Mouse (Mus musculus) heart, postnatal 25 days (tissue): Measurements from ENCODE around the gene Hist1h2ae. TPM values are rescaled to one million over a fixed set of nuclear protein-coding genes. Genes with fewer than 3 reads are reported as not detected.
"Not testable (repeated sequence)": the region's sequence is repeated elsewhere in the genome, so short reads cannot be mapped to it uniquely, and the experiment has no call there.

Experiments used
- DNase-seq: peaks from one replicate; pipeline ENCODE4 v3.0.0; 2022; ENCODE audit warnings: low spot score
- intact Hi-C: fragments of 180-260 bp; cut with DNase I; formaldehyde crosslinking; loops from one replicate; pipeline ENCODE4 v1.15.1; 2025
- total RNA-seq, 2 experiments: library from RNA; stranded (reverse); gene quantifications; 2 replicates each; pipeline ENCODE4 v1.2.3; 2021

Gene Hist1h2ae
- total RNA-seq, 2 experiments from 2014 or later: 3.4 to 4.1 TPM

GRCm38 (mm10) chr13:23544787-23545120 lies 26.3 kb downstream of the Hist1h2ae start:
- DNase-seq, intact Hi-C loops: not testable (repeated sequence)

- DNase-seq: peak; percentile 56
- intact Hi-C loops: no loop called here
These were observed 26.8 kb downstream of the Hist1h2ae start, which contains the start of gene Hist1h3f for GRCm38 (mm10) chr13:23543965-23544786. Gene Hist1h3f, plus strand, starts transcription at chr13:23544052.

- DNase-seq: peak; percentile 53
- intact Hi-C loops: not testable (repeated sequence)
These were observed 27.9 kb downstream of the Hist1h2ae start, which contains the start of gene Hist1h2bh for GRCm38 (mm10) chr13:23542999-23543607. Gene Hist1h2bh, minus strand, starts transcription at chr13:23543392.

DNA sequence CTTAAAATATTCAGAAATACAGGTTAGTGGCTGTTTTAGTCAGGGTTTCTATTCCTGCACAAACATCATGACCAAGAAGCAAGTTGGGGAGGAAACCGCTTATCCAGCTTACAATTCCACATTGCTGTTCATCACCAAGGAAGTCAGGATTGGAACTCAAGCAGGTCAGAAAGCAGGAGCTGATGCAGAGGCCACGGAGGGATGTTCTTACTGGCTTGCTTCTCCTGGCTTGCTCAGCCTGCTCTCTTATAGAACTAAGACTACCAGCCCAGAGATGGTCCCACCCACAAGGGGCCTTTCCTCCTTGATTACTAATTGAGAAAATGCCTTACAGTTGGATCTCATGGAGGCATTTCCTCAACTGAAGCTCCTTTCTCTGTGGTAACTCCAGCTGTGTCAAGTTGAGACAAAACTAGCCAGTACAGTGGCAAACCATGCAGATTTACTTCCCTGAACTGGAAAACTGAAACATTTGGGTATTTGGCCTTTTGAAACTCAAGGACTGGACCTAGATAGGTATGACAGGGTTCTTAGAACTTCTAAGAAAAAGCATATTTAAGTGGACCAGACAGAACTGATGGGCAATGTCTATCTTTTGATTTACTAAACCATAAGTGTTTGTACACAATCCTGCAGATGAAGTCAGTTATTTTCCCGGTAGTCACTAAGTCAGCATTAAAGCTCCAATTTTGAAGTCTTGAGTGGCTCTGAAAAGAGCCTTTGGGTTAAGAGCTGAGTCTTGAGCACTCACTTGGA lies 28.6 kb downstream of the Hist1h2ae start:
- intact Hi-C loops, DNase-seq: not testable (repeated sequence)

GRCm38 (mm10) chr13:23541497-23541896 lies 29.5 kb downstream of the Hist1h2ae start:
- no peak for DNase-seq
- intact Hi-C loops: no loop called here

GRCm38 (mm10) chr13:23539821-23540220 lies 31.2 kb downstream of the Hist1h2ae start:
- intact Hi-C loops, DNase-seq: not testable (repeated sequence)

DNA sequence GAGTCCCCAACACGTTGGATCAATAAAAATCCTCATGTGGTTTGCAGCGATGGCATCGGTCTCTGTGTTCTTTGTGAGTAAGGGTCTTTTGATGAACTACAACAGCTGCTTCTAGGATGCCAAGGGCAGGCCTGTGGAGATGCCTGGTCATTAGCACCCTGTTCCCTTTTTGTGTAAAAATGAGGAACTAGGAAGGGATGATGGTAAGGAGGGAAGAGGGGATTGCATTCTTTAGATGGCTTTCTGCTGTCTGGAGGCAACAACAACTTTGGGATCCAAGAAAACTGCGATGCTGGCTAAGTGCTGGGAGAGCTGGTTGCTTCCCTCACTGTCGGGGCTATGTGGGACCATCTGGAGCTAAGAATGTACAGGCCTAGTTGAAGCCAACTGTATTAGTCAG lies 32.8 kb downstream of the Hist1h2ae start:
- intact Hi-C loops: no loop called here
- no peak for DNase-seq

DNA sequence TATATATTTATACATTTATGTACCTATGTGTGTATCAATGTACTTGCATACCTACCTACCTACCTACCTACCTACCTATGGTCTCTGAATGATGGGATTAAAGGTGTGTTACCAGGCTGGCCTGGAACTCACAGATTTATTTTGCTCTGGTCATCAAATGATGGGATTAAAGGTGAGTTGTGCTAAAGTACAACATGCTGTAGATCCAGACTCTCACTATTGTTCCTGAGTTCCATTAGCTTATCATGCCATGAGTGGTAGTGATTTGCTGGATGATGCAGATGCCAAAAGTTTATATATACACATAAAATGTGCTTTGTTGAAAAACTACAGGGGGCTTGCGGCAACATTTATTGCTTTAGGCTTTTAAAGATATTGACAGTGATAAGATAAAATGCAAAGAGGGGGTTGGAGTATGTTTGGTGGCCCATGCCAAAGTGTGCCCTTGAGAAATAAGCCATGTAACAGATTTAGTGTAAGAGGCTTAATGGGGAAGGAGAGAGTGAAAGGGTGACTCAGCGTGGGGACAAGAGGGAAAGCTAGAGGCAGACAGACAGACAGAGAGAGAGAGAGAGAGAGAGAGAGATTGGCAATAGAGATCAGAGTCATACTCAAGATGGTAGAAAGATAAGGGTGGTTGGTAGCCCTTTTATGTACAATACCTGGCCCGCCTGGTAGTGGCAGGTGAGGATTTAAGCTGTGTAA lies 33.9 kb downstream of the Hist1h2ae start:
- no peak for DNase-seq
- intact Hi-C loops: no loop called here

DNA sequence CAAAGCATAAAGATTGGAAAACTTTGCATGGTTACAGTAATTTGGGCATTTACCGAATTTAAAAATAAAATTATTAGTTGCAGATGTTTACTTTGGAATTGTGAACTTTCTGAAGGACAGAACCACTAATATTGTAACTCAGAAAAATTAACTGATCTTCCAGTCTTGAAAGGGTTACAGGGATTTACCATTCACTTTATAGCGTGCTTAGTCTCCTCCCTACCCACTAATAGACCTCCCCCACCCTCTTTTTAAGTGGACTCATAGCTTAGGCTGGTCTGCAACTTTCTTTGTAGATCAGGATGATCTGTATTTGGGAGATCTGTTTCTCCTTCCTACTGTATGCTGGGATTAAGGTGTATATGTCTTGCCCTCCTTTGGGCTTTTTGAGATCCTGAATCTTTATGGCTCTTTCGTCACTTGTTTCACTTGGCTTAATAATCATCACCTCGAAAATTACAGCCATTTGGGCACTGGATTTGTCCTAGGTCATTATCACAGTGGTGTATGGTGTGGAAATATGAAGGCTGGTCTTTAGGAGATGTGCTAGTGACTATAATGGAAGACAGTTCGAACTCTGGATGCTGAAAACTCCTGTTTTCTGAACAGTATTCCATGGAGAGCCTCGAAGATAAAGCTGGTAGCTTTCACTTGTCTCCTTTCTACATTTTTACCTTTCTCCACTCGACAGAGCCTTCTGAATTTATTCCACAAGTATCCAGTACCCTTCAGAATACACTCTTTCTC lies 34.8 kb downstream of the Hist1h2ae start:
- no peak for DNase-seq
- intact Hi-C loops: no loop called here

DNA sequence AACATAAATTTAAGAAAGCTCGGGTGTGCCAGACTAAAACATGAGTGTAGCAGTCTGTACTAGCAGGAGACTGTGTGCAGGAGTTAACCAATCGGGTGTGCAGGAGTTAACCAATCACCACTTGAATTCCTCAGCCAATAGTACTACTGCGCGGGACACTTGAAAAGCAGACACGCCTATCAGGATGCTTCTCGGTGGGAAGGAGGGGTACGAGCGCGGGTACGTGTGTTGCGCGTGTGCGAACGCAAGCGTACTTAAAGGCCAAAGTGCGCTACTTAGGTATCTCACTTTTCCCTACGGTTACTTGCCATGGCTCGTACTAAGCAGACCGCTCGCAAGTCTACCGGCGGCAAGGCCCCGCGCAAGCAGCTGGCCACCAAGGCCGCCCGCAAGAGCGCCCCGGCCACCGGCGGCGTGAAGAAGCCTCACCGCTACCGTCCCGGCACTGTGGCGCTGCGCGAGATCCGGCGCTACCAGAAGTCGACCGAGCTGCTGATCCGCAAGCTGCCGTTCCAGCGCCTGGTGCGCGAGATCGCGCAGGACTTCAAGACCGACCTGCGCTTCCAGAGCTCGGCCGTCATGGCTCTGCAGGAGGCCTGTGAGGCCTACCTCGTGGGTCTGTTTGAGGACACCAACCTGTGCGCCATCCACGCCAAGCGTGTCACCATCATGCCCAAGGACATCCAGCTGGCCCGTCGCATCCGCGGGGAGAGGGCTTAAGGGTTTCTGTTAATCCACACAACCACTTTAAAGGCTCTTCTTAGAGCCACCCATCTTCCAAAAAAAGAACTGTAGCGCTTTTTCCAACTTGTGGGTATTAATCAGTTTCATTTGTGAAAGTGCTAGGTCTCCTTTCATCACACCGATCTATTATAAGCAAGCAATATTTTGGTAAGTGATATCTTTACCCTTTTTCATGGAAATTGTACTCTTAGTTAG lies 35.6 kb downstream of the Hist1h2ae start, which contains the start of gene Hist1h3g:
TSS of gene Hist1h3g (plus strand) at position 286 of the 939 bp plus-strand sequence.
- intact Hi-C loops: not testable (repeated sequence)
- DNase-seq: peak; percentile 71

DNA sequence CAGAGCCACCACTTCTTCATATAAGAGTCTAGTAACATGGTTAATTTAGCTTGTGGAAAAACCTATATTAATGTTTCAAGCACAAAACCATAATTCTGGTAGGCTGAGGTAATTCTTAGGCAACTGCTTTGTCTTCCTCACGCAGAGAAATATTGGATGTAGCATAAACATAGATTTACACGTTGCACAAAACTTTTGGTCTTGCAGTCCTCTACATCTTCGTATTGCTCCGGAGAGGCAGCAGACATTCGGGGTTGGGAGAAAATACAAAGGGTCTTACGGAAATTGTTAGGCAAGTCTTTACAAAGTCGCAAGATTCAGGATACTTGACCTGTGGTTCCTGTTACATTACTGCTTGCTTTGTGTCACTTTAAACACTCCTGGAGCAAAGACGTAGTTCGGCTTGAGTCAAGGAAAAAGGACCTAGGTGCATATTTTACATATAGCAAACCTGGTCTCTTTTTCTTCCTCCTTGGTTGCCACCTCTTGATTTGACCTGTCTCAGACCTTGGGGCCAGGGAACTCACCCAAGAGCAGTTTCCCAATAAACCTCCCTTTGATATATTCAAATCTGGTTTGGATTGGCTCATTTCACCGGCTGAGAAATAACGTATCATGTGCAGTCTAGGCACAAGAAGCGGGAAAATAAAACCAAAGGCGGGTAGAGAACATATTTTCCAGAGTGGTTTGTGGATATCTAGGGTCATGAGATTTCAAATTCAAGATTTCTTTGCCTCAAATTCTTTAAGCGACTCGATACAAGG lies 36.5 kb downstream of the Hist1h2ae start:
- intact Hi-C loops: loop anchor here (5.0 kb wide), 3 partner anchors 48 to 1822 kb away; partner anchors contain the start of gene Hist1h4d
- DNase-seq: no peak

GRCm38 (mm10) chr13:23533560-23534367 lies 37.3 kb downstream of the Hist1h2ae start, which contains the start of gene Hist1h2af:
Gene Hist1h2af, plus strand, starts transcription at chr13:23533906.
- intact Hi-C loops: loop anchor here (5.0 kb wide), 3 partner anchors 49 to 1821 kb away; partner anchors contain the start of gene Hist1h4d
- not testable (repeated sequence) for DNase-seq

- intact Hi-C loops: loop anchor here (5.0 kb wide), 3 partner anchors 50 to 1820 kb away; partner anchors contain the start of gene Hist1h4d
- DNase-seq: no peak
These were observed 38.6 kb downstream of the Hist1h2ae start for GRCm38 (mm10) chr13:23532262-23533075.

DNA sequence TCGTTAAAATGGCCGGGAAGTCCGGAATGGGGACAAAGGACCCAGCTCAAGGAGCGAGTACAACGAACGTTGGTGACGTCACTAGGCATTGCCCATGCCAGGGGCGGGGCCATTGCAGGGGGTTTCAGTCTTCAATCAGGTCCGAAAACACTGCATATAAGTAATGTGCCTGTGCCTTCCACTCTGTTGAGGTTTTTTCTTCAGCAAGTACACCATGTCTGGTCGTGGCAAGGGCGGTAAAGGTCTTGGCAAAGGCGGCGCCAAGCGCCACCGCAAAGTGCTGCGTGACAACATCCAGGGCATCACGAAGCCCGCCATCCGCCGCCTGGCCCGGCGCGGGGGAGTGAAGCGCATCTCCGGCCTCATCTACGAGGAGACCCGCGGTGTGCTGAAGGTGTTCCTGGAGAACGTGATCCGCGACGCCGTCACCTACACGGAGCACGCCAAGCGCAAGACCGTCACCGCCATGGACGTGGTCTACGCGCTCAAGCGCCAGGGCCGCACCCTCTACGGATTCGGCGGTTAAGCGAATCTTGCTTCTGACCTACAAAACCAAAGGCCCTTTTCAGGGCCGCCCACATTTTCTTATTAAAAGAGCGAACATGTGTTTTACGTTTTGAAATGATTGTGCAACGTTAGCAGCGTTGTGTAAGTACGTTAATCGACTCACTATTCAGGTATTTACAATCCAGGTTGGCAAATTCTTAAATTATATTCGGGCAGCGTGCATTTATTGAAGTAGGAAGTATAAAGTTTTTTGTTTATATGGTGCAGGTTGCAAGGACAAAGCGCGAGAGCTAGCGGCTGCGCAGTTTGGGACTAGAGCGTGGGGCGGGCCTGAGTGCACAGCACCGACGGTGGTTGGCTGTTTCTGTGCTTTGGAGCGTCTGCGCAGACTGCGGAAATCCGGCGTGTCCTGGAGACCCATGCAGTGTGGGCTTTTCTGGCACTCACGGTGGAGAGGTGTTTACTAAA lies 39.8 kb downstream of the Hist1h2ae start, which contains the start of gene Hist1h4h:
TSS of gene Hist1h4h (plus strand) at position 150 of the 975 bp plus-strand sequence.
- peak; percentile 92 for DNase-seq
- intact Hi-C loops: loop anchor here (2.0 to 5.0 kb wide), 4 partner anchors 51 to 1819 kb away; partner anchors contain the start of genes Hist1h2be and Hist1h4d
